Mouse (Mus musculus) embryonic facial prominence, embryonic 11.5 days (tissue): ENCODE results near the gene Znhit1. TPM values are rescaled to one million over a fixed set of nuclear protein-coding genes. Genes with fewer than 3 reads are reported as not detected.

Source experiments
- ATAC-seq: fragments of 200-750 bp; cut with Nextera tagmentation; replicated peaks from 2 replicates; pipeline ENCODE4 v1.8.0; 2017; ENCODE audit warnings: low read depth; ENCODE audit not compliant: insufficient number of reproducible peaks, low FRiP score, low TSS enrichment
- DNase-seq: peaks from one replicate; pipeline ENCODE4 v3.0.0-alpha.2; 2015; ENCODE audit warnings: low spot score
- H3K27ac ChIP-seq: fragments of 300-500 bp; sonication (generic); replicated peaks from 2 replicates; pipeline ENCODE4 v1.5.1; 2014; ENCODE audit warnings: mild to moderate bottlenecking, low read depth, low read length, control low read depth
- H3K27me3 ChIP-seq: fragments of 300-500 bp; sonication (generic); 2 replicates; pipeline ENCODE4 v1.6.1; 2014; ENCODE audit warnings: mild to moderate bottlenecking, low read length, moderate library complexity, mixed read lengths; ENCODE audit not compliant: control insufficient read depth, insufficient read depth
- H3K36me3 ChIP-seq: fragments of 300-500 bp; sonication (generic); replicated peaks from 2 replicates; pipeline ENCODE4 v1.6.1; 2014; ENCODE audit warnings: low read depth, mild to moderate bottlenecking, low read length, moderate library complexity, mixed read lengths; ENCODE audit not compliant: control insufficient read depth, insufficient read depth
- H3K4me1 ChIP-seq: fragments of 300-500 bp; sonication (generic); 2 replicates; pipeline ENCODE4 v1.6.1; 2014; ENCODE audit warnings: low read length, mixed read lengths; ENCODE audit not compliant: control insufficient read depth, insufficient read depth
- H3K4me2 ChIP-seq: fragments of 300-500 bp; sonication (generic); 2 replicates; pipeline ENCODE4 v1.6.1; 2014; ENCODE audit warnings: low read depth, mild to moderate bottlenecking, control low read depth, low read length, moderate library complexity
- H3K4me3 ChIP-seq: fragments of 300-500 bp; sonication (generic); 2 replicates; pipeline ENCODE4 v1.5.1; 2014; ENCODE audit warnings: low read depth, low read length, control low read depth
- H3K9ac ChIP-seq: fragments of 300-500 bp; sonication (generic); replicated peaks from 2 replicates; pipeline ENCODE4 v1.6.1; 2014; ENCODE audit warnings: mild to moderate bottlenecking, control low read depth, low read length
- H3K9me3 ChIP-seq: fragments of 300-500 bp; sonication (generic); replicated peaks from 2 replicates; pipeline ENCODE4 v1.6.1; 2016; ENCODE audit warnings: mild to moderate bottlenecking, low read length, inconsistent platforms, mixed read lengths; ENCODE audit not compliant: control insufficient read depth
- WGBS: fragments of 180-500 bp; shearing (Covaris S2); extraction: QIAGEN DNeasy Blood & Tissue Kit; methylation state at CpG from one replicate; pipeline ENCODE4 v1.1.7; 2014; 5-methylcytosine and 5-hydroxymethylcytosine counted together
- polyA plus RNA-seq: library from polyadenylated mRNA; unstranded; fragments of >200 nt; fragmentation: Nextera tagmentation; extraction: Ambion mirVana; gene quantifications from 2 replicates; pipeline ENCODE4 v1.2.1, GENCODE M21; 2014

Znhit1 gene
- polyA plus RNA-seq, 1 experiment from 2014 or later, result 101 TPM

- no peaks in the 10 kb centered on the region for H3K9me3 ChIP-seq
- no peak for ATAC-seq
- H3K4me1 ChIP-seq, result no peaks in the 10 kb centered on the region
- H3K36me3 ChIP-seq, result no peaks in the 10 kb centered on the region
- no peak overlapping the region for H3K9ac ChIP-seq
- H3K4me3 ChIP-seq, result no peak overlapping the region
- no peak overlapping the region for H3K4me2 ChIP-seq
- peak; percentile 73 for DNase-seq
- no peak overlapping the region for H3K27ac ChIP-seq
- H3K27me3 ChIP-seq, result no peaks in the 10 kb centered on the region
- WGBS, result 54% methylated on average over 13 of the region's 16 CpGs
Measured at GRCm38 (mm10) chr5:136982338-136982930, 5.4 kb downstream of the Znhit1 start.

GRCm38 (mm10) chr5:136980974-136981373, 6.8 kb downstream of the Znhit1 start:
- H3K36me3 ChIP-seq, result no peaks in the 10 kb centered on the region
- no peak for ATAC-seq
- H3K9ac ChIP-seq, result no peak overlapping the region
- no peaks in the 10 kb centered on the region for H3K27me3 ChIP-seq
- no peak overlapping the region for H3K4me3 ChIP-seq
- H3K4me1 ChIP-seq, result no peaks in the 10 kb centered on the region
- DNase-seq, result no peak
- H3K9me3 ChIP-seq, result no peaks in the 10 kb centered on the region
- H3K27ac ChIP-seq, result no peak overlapping the region
- WGBS, result 87% methylated on average over 8 of the region's 8 CpGs
- no peak overlapping the region for H3K4me2 ChIP-seq

- Histone ChIP-seq H3K36me3 (no peaks in the 10 kb centered on the region), H3K4me2 (no peak overlapping the region), H3K4me1 (no peaks in the 10 kb centered on the region), H3K9ac (no peak overlapping the region), H3K9me3 (no peaks in the 10 kb centered on the region), H3K27me3 (no peaks in the 10 kb centered on the region), H3K27ac (no peak overlapping the region), H3K4me3 (no peak overlapping the region)
- ATAC-seq (no peak), DNase-seq (no peak)
- WGBS, result 57% methylated on average over 2 of the region's 2 CpGs
Measured at GRCm38 (mm10) chr5:136979762-136980161, 8.1 kb downstream of the Znhit1 start.

- H3K4me3 ChIP-seq, result no peak overlapping the region
- no peaks in the 10 kb centered on the region for H3K36me3 ChIP-seq
- no peaks in the 10 kb centered on the region for H3K9me3 ChIP-seq
- H3K9ac ChIP-seq, result no peak overlapping the region
- 74% methylated on average over 4 of the region's 4 CpGs for WGBS
- H3K4me2 ChIP-seq, result no peak overlapping the region
- DNase-seq (no peak), ATAC-seq (no peak)
- no peaks in the 10 kb centered on the region for H3K4me1 ChIP-seq
- no peak overlapping the region for H3K27ac ChIP-seq
- H3K27me3 ChIP-seq, result no peaks in the 10 kb centered on the region
Measured at GRCm38 (mm10) chr5:136977769-136978168, 10.1 kb downstream of the Znhit1 start.

- Histone ChIP-seq H3K4me3 (no peak overlapping the region), H3K27ac (no peak overlapping the region), H3K9me3 (no peaks in the 10 kb centered on the region), H3K4me1 (no peaks in the 10 kb centered on the region), H3K36me3 (no peaks in the 10 kb centered on the region), H3K9ac (no peak overlapping the region), H3K27me3 (no peaks in the 10 kb centered on the region), H3K4me2 (no peak overlapping the region)
- ATAC-seq (no peak), DNase-seq (no peak)
- WGBS, result 82% methylated on average over 8 of the region's 8 CpGs
Measured at GRCm38 (mm10) chr5:136973670-136974069, 14.2 kb downstream of the Znhit1 start.

- Histone ChIP-seq H3K4me3 (no peak overlapping the region), H3K9ac (no peak overlapping the region), H3K4me1 (no peaks in the 10 kb centered on the region), H3K27ac (no peak overlapping the region), H3K4me2 (no peak overlapping the region), H3K27me3 (no peaks in the 10 kb centered on the region), H3K9me3 (no peaks in the 10 kb centered on the region), H3K36me3 (peaks cover 7% of the 10 kb centered on the region)
- 52% methylated on average over 1 of the region's 1 CpGs for WGBS
- ATAC-seq (no peak), DNase-seq (peak; percentile 57)
Measured at GRCm38 (mm10) chr5:136970703-136971102, 17.1 kb downstream of the Znhit1 start.

GRCm38 (mm10) chr5:136967592-136967991, 20.2 kb downstream of the Znhit1 start:
- Histone ChIP-seq H3K36me3 (peaks cover 8% of the 10 kb centered on the region), H3K4me1 (no peaks in the 10 kb centered on the region), H3K9me3 (no peaks in the 10 kb centered on the region), H3K9ac (no peak overlapping the region), H3K27me3 (no peaks in the 10 kb centered on the region), H3K4me2 (no peak overlapping the region), H3K27ac (no peak overlapping the region), H3K4me3 (no peak overlapping the region)
- ATAC-seq (no peak), DNase-seq (no peak)
- WGBS, result 75% methylated on average over 10 of the region's 10 CpGs

- Histone ChIP-seq H3K36me3 (peaks cover 8% of the 10 kb centered on the region), H3K27ac (no peak overlapping the region)
- ATAC-seq, result no peak
Measured at GRCm38 (mm10) chr5:136966861-136967455, 20.9 kb downstream of the Znhit1 start.

More at GRCm38 (mm10) chr5:136966861-136967455, 20.9 kb downstream of the Znhit1 start:
- Histone ChIP-seq H3K27me3 (no peaks in the 10 kb centered on the region), H3K4me1 (no peaks in the 10 kb centered on the region), H3K4me2 (no peak overlapping the region), H3K4me3 (no peak overlapping the region), H3K9me3 (no peaks in the 10 kb centered on the region), H3K9ac (no peak overlapping the region)
- WGBS, result 88% methylated on average over 4 of the region's 4 CpGs
- no peak for DNase-seq
